Mouse (Mus musculus) fibroblast of lung, adult 2 months (primary cell): ENCODE data around the gene Zfp968.
"Not testable (repeated sequence)": the region's sequence is repeated elsewhere in the genome, so short reads cannot be mapped to it uniquely, and the experiment has no call there.

Experiments
- DNase-seq: peaks from one replicate; pipeline ENCODE4 v3.0.0-alpha.2; 2011; ENCODE audit warnings: low read depth

The Zfp968 gene

DNA sequence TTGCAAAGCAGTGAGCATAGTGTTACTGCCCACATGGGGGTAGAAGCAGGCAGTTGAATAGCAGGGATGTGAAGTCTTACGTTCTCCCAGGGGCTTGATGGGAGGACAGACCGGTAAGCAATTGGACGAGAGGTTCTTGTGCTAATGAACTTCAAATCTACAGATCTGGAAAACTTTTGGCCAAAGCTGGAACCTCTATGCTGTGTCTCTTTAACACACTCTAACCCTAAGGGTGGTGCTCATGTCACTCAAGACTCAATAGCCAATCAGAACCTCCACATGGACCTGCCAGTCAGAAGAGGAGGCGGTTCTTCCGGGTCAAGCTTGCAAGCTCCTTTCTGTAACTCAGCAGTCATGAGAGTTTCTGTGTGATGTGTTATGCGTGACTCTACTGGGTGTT is at the start of gene Zfp968:
Gene Zfp968 (plus strand): TSS at position 301 of the 400 bp plus-strand sequence.
- DNase-seq, result not testable (repeated sequence)

DNA sequence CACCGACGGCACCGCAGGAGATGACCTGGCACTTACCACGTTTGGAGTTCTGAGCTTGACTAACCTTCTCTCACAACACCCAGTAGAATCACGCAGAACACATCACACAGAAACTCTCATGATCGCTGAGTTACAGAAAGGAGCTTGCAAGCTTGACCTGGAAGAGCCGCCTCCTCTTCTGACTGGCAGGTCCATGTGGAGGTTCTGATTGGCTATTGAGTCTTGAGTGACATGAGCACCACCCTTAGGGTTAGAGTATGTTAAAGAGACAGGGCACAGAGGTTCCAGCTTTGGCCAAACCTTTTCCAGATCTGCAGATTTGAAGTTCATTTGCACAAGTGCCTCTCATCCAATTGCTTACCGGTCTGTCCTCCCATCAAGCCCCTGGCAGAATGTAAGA is 34.1 kb upstream of the Zfp968 start, which contains the start of gene Gm4631:
Gene Gm4631 (minus strand): TSS at position 101 of the 400 bp plus-strand sequence.
- DNase-seq, result not testable (repeated sequence)
